Mouse (Mus musculus) Patski (cell line): ENCODE results near the gene Adcy10. TPM values are rescaled to one million over a fixed set of nuclear protein-coding genes. Genes with fewer than 3 reads are reported as not detected.

Experiments used
- ATAC-seq: fragments of 100-300 bp; one replicate; pipeline ENCODE4 v1.8.0; 2021
- CTCF ChIA-PET: fragments of 350-600 bp; sonication (Branson Sonifier 250); formaldehyde crosslinking; loops from one replicate; lab custom pipeline; 2022; ENCODE audit warnings: inconsistent platforms; lab: Charles Lee
- POLR2A ChIA-PET: fragments of 350-600 bp; sonication (Branson Sonifier 250); formaldehyde crosslinking; loops from one replicate; lab custom pipeline; 2022; ENCODE audit warnings: antibody characterized with exemption, inconsistent platforms; lab: Charles Lee
- DNase-seq: peaks from one replicate; pipeline ENCODE4 v3.0.0-alpha.2; 2011; ENCODE audit warnings: low read depth, low spot score
- H3K27me3 ChIP-seq: fragments of 371-371 bp; one replicate; pipeline ENCODE4 v1.5.1; 2021
- CTCF ChIP-seq: fragments of 100-300 bp; IDR thresholded peaks from one replicate; pipeline ENCODE4 v1.5.1; 2021
- in situ Hi-C: fragments of 300-500 bp; cut with MboI; formaldehyde crosslinking; loops from 3 replicates; pipeline ENCODE4 v1.11.1; 2018; ENCODE audit warnings: low pct_unique_long_range_greater_than_20kb, mixed read lengths
- polyA plus RNA-seq: library from polyadenylated mRNA; unstranded; gene quantifications from one replicate; pipeline ENCODE4 v1.2.3, GENCODE M21; 2021

The Adcy10 gene
- polyA plus RNA-seq, 1 experiment from 2014 or later: 0.15 TPM

DNA sequence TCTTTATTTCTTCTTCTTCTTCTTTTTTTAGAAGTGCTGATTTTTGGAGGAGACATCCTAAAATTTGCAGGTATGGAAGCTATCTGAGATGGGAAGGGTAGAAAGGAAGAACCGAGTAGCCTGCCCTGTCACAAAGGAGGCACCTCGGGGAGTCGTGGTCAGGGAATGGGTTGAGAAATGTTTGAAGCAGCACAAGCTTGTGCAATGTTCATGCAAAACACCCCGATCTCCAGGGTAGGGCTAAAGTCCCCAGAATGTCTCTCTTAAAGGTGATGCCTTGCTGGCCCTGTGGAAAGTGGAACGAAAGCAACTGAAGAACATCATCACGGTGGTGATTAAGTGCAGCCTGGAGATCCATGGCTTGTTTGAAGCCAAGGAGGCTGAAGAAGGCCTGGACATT, 21.3 kb downstream of the Adcy10 start:
- ChIA-PET CTCF (no interaction called here), POLR2A (no interaction called here)
- in situ Hi-C loops: no loop called here
- TF ChIP-seq CTCF: no peak
- H3K27me3 ChIP-seq: no peaks in the 10 kb centered on the region
- DNase-seq (no peak), ATAC-seq (no peak)

DNA sequence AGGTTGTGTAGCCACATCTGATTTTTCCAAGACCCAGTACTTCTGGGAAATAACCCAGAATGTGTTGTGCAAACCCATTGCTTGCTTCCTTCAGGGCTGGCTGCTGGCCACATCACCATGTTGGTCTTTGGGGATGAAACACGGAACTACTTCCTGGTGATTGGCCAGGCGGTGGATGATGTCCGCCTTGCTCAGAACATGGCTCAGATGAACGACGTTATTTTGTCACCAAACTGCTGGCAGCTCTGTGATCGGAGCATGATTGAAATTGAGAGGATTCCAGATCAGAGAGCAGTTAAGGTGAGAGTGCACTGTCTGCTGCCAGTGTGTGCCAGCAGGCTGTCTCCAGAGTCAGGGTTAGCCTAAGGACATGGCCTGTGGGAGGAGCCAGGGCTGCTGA, 25.2 kb downstream of the Adcy10 start:
- ATAC-seq: no peak
- TF ChIP-seq CTCF: no peak
- in situ Hi-C loops: no loop called here
- H3K27me3 ChIP-seq: peaks cover 2% of the 10 kb centered on the region
- ChIA-PET POLR2A (no interaction called here), CTCF (no interaction called here)
- no peak for DNase-seq

DNA sequence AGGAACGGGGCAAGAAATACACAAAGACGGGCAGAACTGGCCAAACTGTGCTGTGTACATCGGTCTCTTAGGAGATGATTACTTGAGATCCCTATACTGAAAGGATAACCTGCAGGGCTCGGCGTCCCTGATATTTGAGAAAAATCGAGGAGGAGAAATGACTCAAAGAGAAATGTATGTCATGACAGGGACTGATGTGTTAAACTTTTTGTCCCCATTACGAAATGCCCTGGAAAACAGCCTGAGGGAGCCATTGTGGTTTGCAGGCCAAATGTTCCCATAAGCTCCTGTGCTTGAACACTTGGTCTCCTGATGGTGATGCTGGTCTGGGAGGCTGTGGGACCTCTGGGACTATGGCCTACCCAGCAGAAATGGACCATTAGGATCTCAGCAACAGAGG, 35.7 kb downstream of the Adcy10 start:
- DNase-seq: no peak
- in situ Hi-C loops: no loop called here
- no peak for ATAC-seq
- ChIA-PET POLR2A (no interaction called here), CTCF (no interaction called here)
- TF ChIP-seq CTCF: no peak
- no peaks in the 10 kb centered on the region for H3K27me3 ChIP-seq

DNA sequence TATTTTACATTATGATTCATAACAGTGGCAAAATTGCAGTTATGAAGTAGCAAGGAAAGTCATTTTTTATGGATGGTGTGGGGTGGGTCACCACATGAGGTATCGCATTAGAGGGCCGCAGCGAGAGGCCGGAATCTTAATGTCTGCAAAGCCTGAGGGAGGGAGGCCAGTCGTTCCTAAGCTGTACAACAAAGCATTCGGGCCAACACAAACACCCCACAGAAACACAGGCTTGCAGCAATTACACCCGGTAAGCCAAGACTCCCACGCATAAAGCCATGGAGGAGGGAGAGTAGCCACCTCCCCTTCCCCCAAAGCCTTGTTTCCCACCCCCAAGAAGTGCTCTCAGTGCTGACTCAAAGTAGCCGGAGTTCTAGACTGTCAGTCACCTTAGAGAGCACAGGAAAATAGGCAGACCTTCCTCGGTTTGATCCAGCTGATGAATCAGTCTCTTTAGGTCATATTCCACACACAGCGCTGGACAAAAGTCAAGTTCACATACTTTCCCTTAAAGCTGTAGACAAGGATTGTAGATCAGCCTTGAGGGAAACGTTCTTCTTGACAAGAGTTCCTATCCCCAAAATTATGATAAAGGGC, 51.2 kb downstream of the Adcy10 start:
- in situ Hi-C loops: no loop called here
- no peak for TF ChIP-seq CTCF
- no peaks in the 10 kb centered on the region for H3K27me3 ChIP-seq
- no peak for ATAC-seq
- DNase-seq: no peak
- ChIA-PET CTCF (no interaction called here), POLR2A (interaction anchor here (0.7 kb wide), 1 partner anchor 194 kb away, joined by 4 read pairs; no protein-coding TSS in a partner anchor)

DNA sequence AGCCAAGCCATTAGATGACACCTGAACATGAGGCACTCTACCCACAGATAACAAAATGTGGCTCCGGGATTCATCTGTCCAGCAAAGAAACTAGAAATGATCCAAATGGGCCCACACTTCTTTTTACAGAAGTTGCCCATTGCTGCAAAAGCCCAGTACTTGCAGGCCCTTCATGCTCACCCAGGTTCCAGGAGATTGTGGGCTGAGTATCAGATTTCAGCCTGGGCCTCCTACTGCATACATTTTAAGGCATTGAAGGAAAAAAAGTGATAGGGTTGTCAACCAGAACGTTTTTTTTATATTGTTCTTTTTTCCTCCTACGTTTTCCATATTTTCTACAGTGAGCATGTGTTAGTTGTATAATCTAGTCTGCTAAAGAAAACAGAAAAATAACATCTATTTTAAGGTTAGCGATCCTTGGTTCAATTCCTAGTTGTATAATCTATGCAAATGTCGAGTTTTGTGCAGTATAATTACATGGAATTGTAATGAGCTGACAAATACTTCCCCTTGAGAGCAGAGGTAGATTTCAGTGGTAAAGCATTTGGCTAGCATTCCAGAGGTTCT, 52.3 kb downstream of the Adcy10 start:
- ChIA-PET POLR2A (interaction anchor here (0.7 kb wide), 1 partner anchor 193 kb away, joined by 4 read pairs; no protein-coding TSS in a partner anchor), CTCF (interaction anchor here (2.2 kb wide), 1 partner anchor 13 kb away, joined by 9 read pairs; no protein-coding TSS in a partner anchor)
- no peaks in the 10 kb centered on the region for H3K27me3 ChIP-seq
- in situ Hi-C loops: no loop called here
- DNase-seq (no peak), ATAC-seq (no peak)
- no peak for TF ChIP-seq CTCF

DNA sequence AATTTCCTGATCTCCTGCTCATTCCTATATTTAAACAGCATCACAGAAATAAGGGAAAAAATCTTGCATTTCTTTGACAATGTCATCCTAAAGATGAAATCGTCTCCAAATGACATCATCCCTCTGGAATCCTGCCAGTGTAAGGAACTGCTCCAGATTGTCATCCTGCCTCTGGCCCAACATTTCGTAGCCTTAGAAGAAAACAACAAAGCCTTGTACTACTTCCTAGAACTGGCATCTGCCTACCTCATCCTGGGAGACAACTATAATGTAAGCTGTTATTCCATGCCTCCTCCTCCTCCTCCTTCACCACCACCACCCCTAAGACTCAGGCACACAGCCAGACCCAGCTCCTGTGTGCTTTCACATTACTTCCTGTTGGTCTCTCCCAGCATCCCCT, 71.7 kb downstream of the Adcy10 start:
- ChIA-PET CTCF (no interaction called here), POLR2A (no interaction called here)
- no peak for TF ChIP-seq CTCF
- DNase-seq: no peak
- no peaks in the 10 kb centered on the region for H3K27me3 ChIP-seq
- no peak for ATAC-seq
- in situ Hi-C loops: no loop called here

DNA sequence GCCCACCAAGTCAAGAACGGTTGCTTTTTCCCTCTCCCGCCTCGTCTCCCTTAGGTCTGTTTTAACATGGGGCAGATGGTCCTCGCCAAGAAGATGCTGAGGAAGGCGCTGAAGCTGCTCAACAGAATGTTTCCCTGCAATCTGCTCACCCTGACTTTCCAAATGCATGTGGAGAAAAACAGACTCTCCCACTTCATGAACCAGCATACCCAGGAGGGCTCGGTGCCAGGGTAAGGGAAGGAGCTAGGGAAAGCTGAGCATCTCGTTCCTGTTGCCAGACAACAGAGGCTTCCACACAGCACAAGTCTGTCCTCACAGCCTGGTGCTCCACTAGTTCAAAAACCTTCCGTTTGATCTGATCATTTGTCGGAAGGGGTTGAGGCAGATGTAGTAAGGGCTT, 74.1 kb downstream of the Adcy10 start:
- ChIA-PET POLR2A (no interaction called here), CTCF (no interaction called here)
- in situ Hi-C loops: no loop called here
- DNase-seq (no peak), ATAC-seq (no peak)
- no peaks in the 10 kb centered on the region for H3K27me3 ChIP-seq
- TF ChIP-seq CTCF: no peak

DNA sequence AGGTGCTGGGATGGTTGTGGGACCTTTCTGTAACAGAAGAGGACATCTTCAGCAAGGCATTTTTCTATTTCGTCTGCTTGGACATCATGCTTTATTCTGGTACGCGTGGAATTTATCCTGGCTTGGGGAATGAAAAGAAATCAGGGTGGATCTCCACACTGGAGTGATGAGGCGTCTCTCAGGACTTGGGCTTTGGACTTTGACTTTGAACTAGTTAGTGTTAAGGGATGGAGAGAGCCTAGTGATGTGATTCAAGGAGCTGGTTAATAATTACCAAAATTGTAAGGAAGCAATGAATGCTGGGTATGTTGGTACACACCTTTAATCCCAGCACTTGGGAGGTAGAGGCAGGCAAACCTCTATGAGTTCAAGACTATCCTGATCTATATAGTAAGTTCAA, 80.3 kb downstream of the Adcy10 start:
- TF ChIP-seq CTCF: no peak
- ChIA-PET CTCF (interaction anchor here (1.0 to 1.4 kb wide), 2 partner anchors 15 to 21 kb away, joined by 3 read pairs; no protein-coding TSS in a partner anchor), POLR2A (interaction anchor here (0.7 kb wide), 1 partner anchor 189 kb away, joined by 3 read pairs; no protein-coding TSS in a partner anchor)
- in situ Hi-C loops: no loop called here
- no peak for ATAC-seq
- DNase-seq: no peak
- H3K27me3 ChIP-seq: no peaks in the 10 kb centered on the region

DNA sequence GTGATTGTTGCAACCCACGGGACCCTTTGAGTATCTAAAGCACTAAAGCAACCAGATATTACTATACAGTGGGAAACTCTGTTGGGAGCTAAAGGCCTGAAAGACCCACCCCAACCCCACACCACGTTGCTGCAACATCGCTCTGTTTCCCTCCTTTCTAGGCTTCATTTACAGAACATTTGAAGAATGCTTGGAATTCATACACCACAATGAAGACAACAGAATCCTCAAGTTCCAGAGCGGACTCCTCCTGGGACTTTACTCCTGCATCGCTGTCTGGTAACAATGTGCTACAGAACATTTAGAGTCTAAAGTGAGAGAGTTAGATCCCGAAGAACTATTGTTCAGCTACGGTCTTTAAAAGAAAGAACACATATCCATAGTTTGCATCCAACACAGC, 82.5 kb downstream of the Adcy10 start:
- no peak for TF ChIP-seq CTCF
- DNase-seq: no peak
- H3K27me3 ChIP-seq: no peaks in the 10 kb centered on the region
- no peak for ATAC-seq
- ChIA-PET CTCF (interaction anchor here (1.2 to 2.0 kb wide), 2 partner anchors 8 to 15 kb away, joined by 4 to 6 read pairs; no protein-coding TSS in a partner anchor), POLR2A (interaction anchor here (1.3 kb wide), 1 partner anchor 9 kb away, joined by 6 read pairs; no protein-coding TSS in a partner anchor)
- in situ Hi-C loops: no loop called here

DNA sequence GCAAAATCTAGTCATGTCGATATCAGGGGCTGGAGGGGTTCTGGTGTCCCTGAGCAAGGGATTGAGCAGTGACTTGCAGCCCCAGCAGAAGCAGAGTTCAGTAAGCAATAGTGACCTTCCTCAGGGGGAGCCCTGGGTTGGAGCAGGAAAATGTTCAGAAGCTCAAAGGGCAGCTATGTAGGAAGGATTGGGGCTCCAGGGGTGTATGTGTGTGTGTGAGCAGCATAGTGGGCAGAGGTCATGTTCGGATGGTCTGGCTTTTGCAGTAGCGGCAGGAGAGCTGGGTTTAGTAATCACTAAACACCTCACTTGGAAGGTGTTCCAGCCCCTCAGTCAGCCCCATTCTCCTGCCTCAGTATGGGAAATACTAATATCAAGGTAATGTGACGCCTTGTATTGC, 91.0 kb downstream of the Adcy10 start:
- DNase-seq: no peak
- TF ChIP-seq CTCF: no peak
- ATAC-seq: no peak
- H3K27me3 ChIP-seq: no peaks in the 10 kb centered on the region
- in situ Hi-C loops: no loop called here
- ChIA-PET POLR2A (no interaction called here), CTCF (interaction anchor here (2.4 kb wide), 1 partner anchor 9 kb away, joined by 6 read pairs; no protein-coding TSS in a partner anchor)

DNA sequence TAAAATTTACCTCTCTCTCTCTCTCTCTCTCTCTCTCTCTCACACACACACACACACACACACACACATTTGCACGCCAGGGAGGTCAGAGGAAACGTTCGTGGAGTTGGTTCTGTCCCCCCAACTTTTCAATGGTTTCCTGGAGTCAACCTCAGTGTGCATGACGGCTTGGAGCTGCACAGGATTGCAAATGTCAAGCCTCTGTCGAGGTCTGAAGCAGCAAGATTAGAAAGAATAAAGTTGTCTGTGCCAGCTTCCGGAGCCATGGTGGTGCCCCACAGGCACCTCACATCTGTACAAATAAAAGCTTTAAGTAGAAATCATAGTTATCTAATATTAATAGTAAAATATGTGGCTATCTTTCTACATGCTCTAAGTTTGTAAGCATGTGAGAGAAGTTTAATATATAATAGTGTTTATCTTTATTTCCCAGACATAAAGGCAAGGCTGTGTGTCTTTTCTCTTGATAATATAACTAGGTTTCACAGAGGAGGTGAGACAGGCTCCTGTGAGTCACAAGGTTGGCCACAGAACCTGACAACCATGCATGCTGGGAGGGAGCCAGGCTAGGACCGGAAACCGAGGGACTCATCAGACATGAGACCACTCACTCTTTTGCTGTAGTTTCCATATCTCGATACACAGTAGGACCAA, 91.6 kb downstream of the Adcy10 start:
- DNase-seq (no peak), ATAC-seq (no peak)
- CTCF ChIA-PET: interaction anchor here (2.4 kb wide), 1 partner anchor 10 kb away, joined by 6 read pairs; no protein-coding TSS in a partner anchor
- POLR2A ChIA-PET: interaction anchor here (0.7 kb wide), 1 partner anchor 9 kb away, joined by 6 read pairs; no protein-coding TSS in a partner anchor
- no peaks in the 10 kb centered on the region for H3K27me3 ChIP-seq
- in situ Hi-C loops: no loop called here
- TF ChIP-seq CTCF: no peak
